Mouse (Mus musculus): Measurements from ENCODE around the gene Acot9.

Acot9 gene

GRCm38 (mm10) chrX:155262235-155262914, at the start of gene Acot9:
Acot9 (plus strand) TSS chrX:155262443.
- peak; percentile 86 for DNase-seq (ENCODE audit: low spot score)

- no peak for DNase-seq (ENCODE audit: low spot score)
Measured at GRCm38 (mm10) chrX:155214291-155215136, 47.7 kb upstream of the Acot9 start.

DNA sequence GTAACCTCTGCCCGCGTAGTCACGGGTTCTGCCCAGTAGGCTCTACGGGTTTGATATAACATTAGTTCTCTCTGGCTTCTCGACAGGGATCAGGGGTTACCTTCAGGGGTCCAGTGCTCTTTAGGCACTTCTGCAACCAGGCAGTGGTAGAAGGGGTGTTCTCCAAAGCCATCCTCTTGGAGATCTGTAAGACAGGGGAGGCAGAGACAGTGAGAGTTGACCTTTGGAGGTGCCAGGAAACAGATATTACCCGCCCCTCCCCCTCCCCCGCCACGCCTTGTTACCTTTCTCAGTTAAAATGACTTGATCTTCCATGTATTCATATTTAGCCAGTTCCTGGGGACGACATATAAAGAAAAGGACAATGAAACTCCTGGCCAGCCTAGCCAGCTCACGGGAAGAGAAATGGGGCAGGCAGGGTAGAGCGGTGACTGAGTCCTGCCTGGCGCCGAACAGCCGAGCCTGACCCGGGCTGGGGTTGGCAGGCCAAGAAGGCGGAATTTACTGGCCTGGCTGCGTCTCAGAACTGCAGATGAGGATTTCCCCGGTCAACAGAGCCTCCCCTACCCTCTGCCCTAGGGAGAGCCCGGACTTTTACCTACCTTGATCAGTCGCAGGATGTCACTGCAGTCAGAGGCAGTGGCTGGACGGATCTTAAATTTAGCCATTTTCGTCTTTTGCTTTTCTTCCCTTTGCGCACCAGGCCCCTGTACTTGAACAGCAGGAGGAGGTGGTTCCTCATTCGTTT, 46.6 kb upstream of the Acot9 start:
- DNase-seq (ENCODE audit: low spot score), result peak; percentile 29

GRCm38 (mm10) chrX:155216271-155216670, 46.0 kb upstream of the Acot9 start, which contains the start of gene Sat1:
Sat1 (minus strand) TSS chrX:155216449.
- DNase-seq (ENCODE audit: low spot score), result peak; percentile 90

GRCm38 (mm10) chrX:155218277-155218676, 44.0 kb upstream of the Acot9 start:
- no peak for DNase-seq (ENCODE audit: low spot score)

DNA sequence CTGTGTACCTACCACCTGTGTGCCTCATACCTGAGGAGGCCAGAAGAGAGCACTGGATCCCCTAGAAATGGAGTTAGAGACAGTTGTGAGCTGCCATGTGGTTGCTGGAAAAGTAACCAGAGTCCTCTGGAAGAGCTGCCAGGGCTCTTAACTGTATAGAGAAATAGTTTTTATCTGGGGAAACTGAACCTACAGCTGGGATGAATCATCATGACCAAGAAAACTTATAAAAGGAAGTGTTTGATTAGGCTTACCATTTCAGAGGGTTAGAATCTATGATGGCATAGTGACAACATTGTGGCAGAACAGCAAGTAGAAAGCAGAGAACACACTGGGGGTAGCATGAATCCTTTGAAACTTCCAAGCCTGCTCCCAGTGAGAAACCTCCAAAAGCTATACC, 5.4 kb upstream of the Acot9 start:
- no peak for DNase-seq (ENCODE audit: low spot score)

- no peak for DNase-seq (ENCODE audit: low spot score)
Measured at GRCm38 (mm10) chrX:155262915-155263252, 641 bp downstream of the Acot9 start.

GRCm38 (mm10) chrX:155278483-155278882, 16.2 kb downstream of the Acot9 start:
- DNase-seq (ENCODE audit: low spot score), result no peak

DNA sequence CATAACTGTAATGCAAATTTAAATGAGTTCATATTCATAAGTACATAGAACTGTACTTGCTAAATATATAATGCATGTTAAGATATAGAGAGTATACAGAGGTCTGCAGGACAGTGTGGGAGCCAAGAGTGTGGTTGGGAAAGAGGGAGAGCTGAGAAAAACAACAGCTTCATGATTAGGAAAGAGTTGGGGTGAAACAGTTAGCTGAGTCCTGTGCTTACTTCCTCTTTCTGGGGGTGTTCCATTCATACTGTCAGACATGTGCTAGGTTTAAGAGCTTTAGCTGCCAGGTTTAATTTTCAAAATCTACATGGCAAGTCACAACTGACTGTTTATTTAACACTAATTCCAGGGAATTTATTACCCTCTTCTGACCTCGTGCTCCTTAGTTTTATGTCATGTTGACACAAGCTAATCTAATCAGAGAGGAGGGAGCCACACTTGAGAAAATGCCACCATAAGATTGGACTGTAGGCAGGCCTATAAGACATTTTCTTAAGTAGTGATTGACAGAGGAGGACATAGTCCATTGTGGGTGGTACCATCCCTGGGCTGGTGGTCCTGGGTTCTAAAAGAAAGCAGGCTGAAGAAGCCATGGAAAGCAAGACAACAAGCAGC, 18.3 kb downstream of the Acot9 start:
- DNase-seq (ENCODE audit: low spot score), result no peak

DNA sequence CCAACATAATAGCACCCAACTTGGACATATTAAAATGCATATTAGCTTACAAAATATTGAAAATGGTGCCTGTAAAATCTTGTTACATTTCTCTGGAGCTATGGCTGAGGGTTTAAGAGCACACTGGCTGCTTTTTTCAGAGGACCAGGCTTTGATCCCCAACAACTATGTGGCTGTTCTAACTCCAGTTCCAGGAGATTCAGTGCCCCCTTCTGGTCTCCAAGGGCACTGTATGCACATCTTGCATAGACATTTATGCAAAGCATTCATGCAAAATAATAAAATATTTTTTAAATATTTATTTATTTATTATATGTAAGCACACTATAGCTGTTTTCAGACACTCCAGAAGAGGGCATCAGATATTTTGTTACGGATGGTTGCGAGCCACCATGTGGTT, 44.1 kb downstream of the Acot9 start:
- DNase-seq (ENCODE audit: low spot score), result no peak

DNA sequence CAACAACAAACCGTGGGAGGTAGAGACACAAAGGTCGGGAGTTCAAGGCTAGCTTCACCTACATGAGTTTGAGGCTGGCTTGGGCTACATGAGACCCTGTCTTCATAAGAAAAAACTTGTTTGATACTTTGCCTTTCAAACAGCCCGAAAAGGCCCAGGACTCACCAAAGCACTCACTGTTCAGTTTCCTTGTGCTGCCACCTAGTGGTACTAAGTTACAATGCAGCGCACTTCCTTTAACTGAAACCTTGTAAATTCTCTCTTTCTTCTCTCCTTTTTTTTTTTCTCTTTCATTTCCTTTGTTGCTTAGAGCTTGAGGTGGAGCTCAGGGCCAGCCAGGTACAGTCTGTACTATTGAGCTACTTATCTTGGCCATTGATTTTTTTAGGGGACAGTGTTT, 55.8 kb downstream of the Acot9 start:
- peak; percentile 78 for DNase-seq (ENCODE audit: low spot score)

- no peak for DNase-seq (ENCODE audit: low spot score)
Measured at GRCm38 (mm10) chrX:155337567-155337904, 75.3 kb downstream of the Acot9 start.

- DNase-seq (ENCODE audit: low spot score), result peak; percentile 86
Measured at GRCm38 (mm10) chrX:155337905-155338721, 75.9 kb downstream of the Acot9 start.

DNA sequence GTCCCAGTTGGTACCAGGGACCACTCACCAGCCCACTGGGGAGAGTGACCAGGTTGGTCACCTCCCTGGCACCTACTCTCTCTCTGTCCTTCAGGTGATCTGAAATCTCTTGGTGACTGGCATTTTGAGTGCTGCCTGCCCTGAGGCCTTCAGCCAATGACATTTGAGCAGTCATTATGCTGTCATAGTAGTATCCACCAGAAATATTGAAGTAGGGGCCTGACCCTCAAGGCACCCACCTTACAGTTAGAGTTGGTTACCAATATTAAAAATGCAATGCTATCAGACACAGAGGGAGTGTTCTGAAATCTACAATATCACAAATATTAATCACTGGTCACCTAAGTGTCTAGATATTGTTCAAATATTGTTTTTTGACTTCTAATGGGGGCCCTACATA, 78.4 kb downstream of the Acot9 start, which contains the start of gene Prdx4:
TSS of gene Prdx4 (minus strand) at position 101 of the 400 bp plus-strand sequence.
- DNase-seq (ENCODE audit: low spot score), result no peak

- DNase-seq (ENCODE audit: low spot score), result no peak
Measured at GRCm38 (mm10) chrX:155346249-155346648, 84.0 kb downstream of the Acot9 start.
